Mouse (Mus musculus) liver, adult 10 weeks (tissue): ENCODE data around the gene Zfp786. TPM values are rescaled to one million over a fixed set of nuclear protein-coding genes. Genes with fewer than 3 reads are reported as not detected.

ENCODE experiments used
- polyA plus RNA-seq: library from polyadenylated mRNA; stranded (reverse); fragments of 350-450 nt; fragmentation: Illumina TruSeq; extraction: RNeasy Lipid Tissue Mini Kit (QIAGEN cat#74804); gene quantifications from one replicate; pipeline ENCODE4 v1.2.3, GENCODE M21; 2014; ENCODE audit warnings: low read depth, low replicate concordance

Zfp786 gene
- 0.13 TPM for polyA plus RNA-seq

GRCm38 (mm10) chr6:47830104-47831078, at the start of gene Zfp786:
Zfp786 (minus strand) TSS chr6:47830867.

DNA sequence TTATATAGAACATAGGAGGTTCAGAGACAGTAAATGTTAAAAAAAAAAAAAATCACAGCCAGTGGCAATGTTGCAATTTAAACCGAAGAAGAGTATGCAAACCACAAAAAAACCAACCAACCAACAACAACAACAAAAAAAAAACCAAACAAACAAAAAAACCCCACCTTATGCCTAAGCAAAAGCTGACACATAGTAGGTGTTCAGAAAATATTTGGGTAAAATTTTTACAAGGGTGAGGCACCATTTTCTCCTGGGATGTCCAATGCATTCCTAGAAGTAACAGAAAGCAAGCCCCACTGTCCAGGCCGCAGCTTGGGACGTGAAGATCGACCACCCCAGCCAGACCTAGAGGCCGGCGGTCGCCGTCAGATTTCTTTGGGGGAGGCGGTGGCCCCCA, 46.4 kb upstream of the Zfp786 start, which contains the start of gene Zfp282:
Zfp282 (plus strand) TSS at position 147 of the 400 bp plus-strand sequence.

GRCm38 (mm10) chr6:47835482-47835983, 4.9 kb upstream of the Zfp786 start, which contains the start of gene Zfp398:
Zfp398 (plus strand) TSS chr6:47835661.

GRCm38 (mm10) chr6:47813257-47813878, 17.3 kb downstream of the Zfp786 start, which contains the start of gene Pdia4:
Pdia4 (minus strand) TSS chr6:47813430.

Other genes with a start within 250 kb of the Zfp786 start
- gene Ezh2, start 235.5 kb downstream of the Zfp786 start, polyA plus RNA-seq: 8.3 TPM
- 134 TPM for gene Pdia4, start 17.4 kb downstream of the Zfp786 start, polyA plus RNA-seq
- gene Zfp398, start 4.8 kb upstream of the Zfp786 start, polyA plus RNA-seq: 4.2 TPM
- gene Zfp282, start 46.3 kb upstream of the Zfp786 start, polyA plus RNA-seq: 0.34 TPM
- 1.9 TPM for gene Zfp212, start 89.6 kb upstream of the Zfp786 start, polyA plus RNA-seq
- gene Zfp956, start 122.5 kb upstream of the Zfp786 start, polyA plus RNA-seq: 1.0 TPM
- 3.1 TPM for gene Zfp777, start 218.0 kb upstream of the Zfp786 start, polyA plus RNA-seq